Mouse (Mus musculus): ENCODE data around the gene Mical3. TPM values are rescaled to one million over a fixed set of nuclear protein-coding genes. Genes with fewer than 3 reads are reported as not detected.

The Mical3 gene
- polyA plus RNA-seq, 1 experiment from 2014 or later, result 20.0 TPM

- Histone ChIP-seq H3K27me3 (ENCODE audit: control insufficient read depth, insufficient read depth, low read length) (peaks cover 13% of the 10 kb centered on the region), H3K9me3 (ENCODE audit: control insufficient read depth, low read length) (no peaks in the 10 kb centered on the region)
These were observed 4.6 kb downstream of the Mical3 start for GRCm38 (mm10) chr6:121126202-121126601.

GRCm38 (mm10) chr6:121122739-121123241, 8.0 kb downstream of the Mical3 start:
- Histone ChIP-seq H3K4me3 (ENCODE audit: low read length) (no peak overlapping the region), H3K9ac (ENCODE audit: low read depth, low read length) (no peak overlapping the region), H3K27me3 (ENCODE audit: control insufficient read depth, insufficient read depth, low read length) (no peaks in the 10 kb centered on the region), H3K4me1 (ENCODE audit: control insufficient read depth, insufficient read depth, low read length) (0 out of 2 replicates have a peak, but pooled peaks cover 3% of the 10 kb centered on the region), H3K4me2 (replicated peaks; ENCODE audit: low read depth, low read length) (no peak overlapping the region), H3K27ac (ENCODE audit: low read depth, low read length) (no peak overlapping the region), H3K36me3 (ENCODE audit: control insufficient read depth, insufficient read depth, low read length) (no peaks in the 10 kb centered on the region), H3K9me3 (ENCODE audit: control insufficient read depth, low read length) (no peaks in the 10 kb centered on the region)
- ATAC-seq (ENCODE audit: low FRiP score, low TSS enrichment), result no peak
- WGBS, result 80% methylated on average over 5 of the region's 5 CpGs

More at GRCm38 (mm10) chr6:121126202-121126601, 4.6 kb downstream of the Mical3 start:
- Histone ChIP-seq H3K9ac (ENCODE audit: low read depth, low read length) (no peak overlapping the region), H3K4me3 (ENCODE audit: low read length) (no peak overlapping the region), H3K4me1 (ENCODE audit: control insufficient read depth, insufficient read depth, low read length) (peaks cover 6% of the 10 kb centered on the region; the same call in 1 of the 2 replicates), H3K27ac (ENCODE audit: low read depth, low read length) (no peak overlapping the region), H3K4me2 (replicated peaks; ENCODE audit: low read depth, low read length) (no peak overlapping the region), H3K36me3 (ENCODE audit: control insufficient read depth, insufficient read depth, low read length) (no peaks in the 10 kb centered on the region)
- no peak for ATAC-seq (ENCODE audit: low FRiP score, low TSS enrichment)
- WGBS, result 89% methylated on average over 5 of the region's 5 CpGs

GRCm38 (mm10) chr6:121120776-121121175, 10.0 kb downstream of the Mical3 start:
- Histone ChIP-seq H3K9ac (ENCODE audit: low read depth, low read length) (no peak overlapping the region), H3K4me2 (replicated peaks; ENCODE audit: low read depth, low read length) (no peak overlapping the region), H3K27ac (ENCODE audit: low read depth, low read length) (no peak overlapping the region), H3K36me3 (ENCODE audit: control insufficient read depth, insufficient read depth, low read length) (no peaks in the 10 kb centered on the region), H3K4me1 (ENCODE audit: control insufficient read depth, insufficient read depth, low read length) (0 out of 2 replicates have a peak, but pooled peaks cover 3% of the 10 kb centered on the region), H3K4me3 (ENCODE audit: low read length) (no peak overlapping the region), H3K9me3 (ENCODE audit: control insufficient read depth, low read length) (peaks cover 3% of the 10 kb centered on the region; the same call in 1 of the 2 replicates), H3K27me3 (ENCODE audit: control insufficient read depth, insufficient read depth, low read length) (no peaks in the 10 kb centered on the region)
- 22% methylated on average over 7 of the region's 7 CpGs for WGBS
- peak; percentile 44; the same call in 1 of the 2 replicates for ATAC-seq (ENCODE audit: low FRiP score, low TSS enrichment)

GRCm38 (mm10) chr6:121117971-121118755, 12.6 kb downstream of the Mical3 start:
- Histone ChIP-seq H3K27me3 (ENCODE audit: control insufficient read depth, insufficient read depth, low read length) (no peaks in the 10 kb centered on the region), H3K27ac (ENCODE audit: low read depth, low read length) (no peak overlapping the region), H3K4me1 (ENCODE audit: control insufficient read depth, insufficient read depth, low read length) (0 out of 2 replicates have a peak, but pooled peaks cover 3% of the 10 kb centered on the region), H3K9ac (ENCODE audit: low read depth, low read length) (no peak overlapping the region), H3K4me3 (ENCODE audit: low read length) (no peak overlapping the region), H3K9me3 (ENCODE audit: control insufficient read depth, low read length) (peaks cover 3% of the 10 kb centered on the region; the same call in 1 of the 2 replicates), H3K36me3 (ENCODE audit: control insufficient read depth, insufficient read depth, low read length) (no peaks in the 10 kb centered on the region), H3K4me2 (replicated peaks; ENCODE audit: low read depth, low read length) (no peak overlapping the region)
- WGBS, result 61% methylated on average over 15 of the region's 15 CpGs
- ATAC-seq (ENCODE audit: low FRiP score, low TSS enrichment), result no peak

DNA sequence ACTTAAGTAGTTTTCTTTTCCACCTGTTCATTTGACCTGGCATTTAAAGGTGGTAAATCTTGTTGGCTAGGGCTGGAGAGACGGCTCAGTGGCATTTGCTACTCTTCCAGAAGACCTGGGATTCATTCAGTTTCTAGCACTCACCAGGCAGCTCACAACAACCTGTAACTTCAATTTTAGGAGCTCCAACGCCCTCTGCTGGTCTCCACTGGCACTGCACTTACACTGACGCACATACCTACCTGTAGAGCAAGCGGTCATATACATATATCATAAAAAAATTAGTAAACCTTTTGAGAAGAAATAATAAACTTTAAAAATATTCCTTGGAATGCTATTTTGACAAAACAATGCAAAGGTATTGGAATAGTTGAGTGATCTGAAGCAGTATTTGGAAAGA, 13.7 kb downstream of the Mical3 start:
- H3K27ac ChIP-seq (ENCODE audit: low read depth, low read length), result no peak overlapping the region
- no peaks in the 10 kb centered on the region for H3K27me3 ChIP-seq (ENCODE audit: control insufficient read depth, insufficient read depth, low read length)
- H3K36me3 ChIP-seq (ENCODE audit: control insufficient read depth, insufficient read depth, low read length), result no peaks in the 10 kb centered on the region
- H3K9ac ChIP-seq (ENCODE audit: low read depth, low read length), result no peak overlapping the region
- peaks cover 3% of the 10 kb centered on the region; the same call in 1 of the 2 replicates for H3K9me3 ChIP-seq (ENCODE audit: control insufficient read depth, low read length)
- no peak overlapping the region for H3K4me2 ChIP-seq (replicated peaks; ENCODE audit: low read depth, low read length)
- ATAC-seq (ENCODE audit: low FRiP score, low TSS enrichment), result no peak
- no peak overlapping the region for H3K4me3 ChIP-seq (ENCODE audit: low read length)
- WGBS, result 66% methylated on average over 4 of the region's 4 CpGs
- H3K4me1 ChIP-seq (ENCODE audit: control insufficient read depth, insufficient read depth, low read length), result no peaks in the 10 kb centered on the region

GRCm38 (mm10) chr6:121116434-121116833, 14.4 kb downstream of the Mical3 start:
- peaks cover 3% of the 10 kb centered on the region; the same call in 1 of the 2 replicates for H3K9me3 ChIP-seq (ENCODE audit: control insufficient read depth, low read length)
- no peaks in the 10 kb centered on the region for H3K27me3 ChIP-seq (ENCODE audit: control insufficient read depth, insufficient read depth, low read length)

DNA sequence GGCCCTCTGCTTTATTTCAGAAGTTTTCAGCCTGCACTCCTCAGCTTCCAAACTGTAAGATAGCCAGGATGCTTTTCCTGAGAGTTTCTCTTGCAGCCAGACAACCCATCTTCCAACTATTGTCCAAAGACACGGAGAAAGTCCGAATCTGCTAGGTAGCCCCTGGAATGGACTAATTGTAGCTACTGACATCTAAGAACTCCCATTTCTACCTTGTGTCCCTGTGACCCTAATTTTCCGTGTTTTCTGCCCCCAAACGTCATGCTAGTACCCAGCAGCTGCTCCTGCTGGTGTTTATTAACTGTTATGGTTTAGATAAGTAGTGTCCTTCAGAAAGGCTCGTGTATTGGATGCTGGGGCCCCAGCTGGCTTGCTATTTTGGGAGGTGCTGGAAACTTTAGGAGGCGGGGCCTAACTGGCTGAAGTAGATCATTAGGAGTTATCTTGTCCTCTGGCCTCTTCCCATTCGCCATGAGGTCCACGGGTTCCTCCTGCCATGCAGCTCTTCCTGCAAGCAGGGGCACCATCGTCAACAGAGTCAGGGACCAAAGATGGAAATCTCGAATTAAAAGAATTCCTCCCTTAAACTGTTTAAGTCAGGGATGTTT, 19.2 kb downstream of the Mical3 start:
- H3K4me3 ChIP-seq (ENCODE audit: low read length), result no peak overlapping the region
- H3K27me3 ChIP-seq (ENCODE audit: control insufficient read depth, insufficient read depth, low read length), result no peaks in the 10 kb centered on the region
- no peak overlapping the region for H3K4me2 ChIP-seq (replicated peaks; ENCODE audit: low read depth, low read length)
- no peak overlapping the region for H3K9ac ChIP-seq (ENCODE audit: low read depth, low read length)
- H3K36me3 ChIP-seq (ENCODE audit: control insufficient read depth, insufficient read depth, low read length), result no peaks in the 10 kb centered on the region; the same call in 1 of the 2 replicates
- H3K9me3 ChIP-seq (ENCODE audit: control insufficient read depth, low read length), result no peaks in the 10 kb centered on the region
- no peak overlapping the region for H3K27ac ChIP-seq (ENCODE audit: low read depth, low read length)
- 0 out of 2 replicates have a peak, but pooled peaks cover 3% of the 10 kb centered on the region for H3K4me1 ChIP-seq (ENCODE audit: control insufficient read depth, insufficient read depth, low read length)
- ATAC-seq (ENCODE audit: low FRiP score, low TSS enrichment), result no peak
- whole genome bisulfite sequencing, result 61% methylated on average over 10 of the region's 10 CpGs

More at GRCm38 (mm10) chr6:121116434-121116833, 14.4 kb downstream of the Mical3 start:
- no peak for ATAC-seq (ENCODE audit: low FRiP score, low TSS enrichment)
- H3K36me3 ChIP-seq (ENCODE audit: control insufficient read depth, insufficient read depth, low read length), result no peaks in the 10 kb centered on the region
- no peak overlapping the region for H3K9ac ChIP-seq (ENCODE audit: low read depth, low read length)
- H3K4me2 ChIP-seq (replicated peaks; ENCODE audit: low read depth, low read length), result no peak overlapping the region
- no peaks in the 10 kb centered on the region for H3K4me1 ChIP-seq (ENCODE audit: control insufficient read depth, insufficient read depth, low read length)
- H3K27ac ChIP-seq (ENCODE audit: low read depth, low read length), result no peak overlapping the region
- H3K4me3 ChIP-seq (ENCODE audit: low read length), result no peak overlapping the region
- 26% methylated on average over 10 of the region's 10 CpGs for WGBS

DNA sequence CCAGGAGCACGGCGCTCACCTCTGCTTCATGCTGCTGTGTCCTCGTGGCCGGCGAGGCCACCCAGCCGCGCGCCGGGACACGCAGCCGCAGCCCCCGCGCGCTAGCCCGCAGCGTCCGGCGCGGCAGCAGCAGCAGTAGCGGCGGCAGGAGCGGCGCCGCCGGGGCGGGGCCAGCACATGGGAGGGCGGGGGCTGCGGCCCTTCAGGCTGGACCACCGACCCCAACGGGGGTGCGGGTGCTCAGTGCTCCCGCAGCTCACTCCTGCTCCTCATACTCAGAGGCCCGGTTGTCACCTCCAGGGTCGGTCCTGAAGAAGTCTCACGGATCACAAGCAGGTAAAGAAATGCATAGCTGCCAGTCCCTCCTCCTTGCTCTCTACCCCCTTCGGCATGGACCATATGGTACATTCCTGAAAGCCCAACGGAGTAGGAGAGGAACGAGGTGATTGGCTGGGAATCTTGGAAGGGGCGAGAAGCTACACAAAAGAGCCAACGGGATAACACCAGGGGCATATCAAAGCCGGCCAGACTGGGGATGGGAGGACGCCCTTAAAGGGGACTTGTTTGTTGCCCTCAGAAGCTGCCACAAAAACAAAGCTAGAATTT, 20.7 kb downstream of the Mical3 start:
- under 1% methylated on average over 33 of the region's 42 CpGs for WGBS
- peak overlapping the region; percentile 93 for H3K4me3 ChIP-seq (ENCODE audit: low read length)
- H3K9me3 ChIP-seq (ENCODE audit: control insufficient read depth, low read length), result no peaks in the 10 kb centered on the region
- H3K27me3 ChIP-seq (ENCODE audit: control insufficient read depth, insufficient read depth, low read length), result no peaks in the 10 kb centered on the region
- H3K4me2 ChIP-seq (replicated peaks; ENCODE audit: low read depth, low read length), result peak overlapping the region; percentile 94
- H3K4me1 ChIP-seq (ENCODE audit: control insufficient read depth, insufficient read depth, low read length), result peaks cover 9% of the 10 kb centered on the region; the same call in 1 of the 2 replicates
- no peaks in the 10 kb centered on the region; the same call in 1 of the 2 replicates for H3K36me3 ChIP-seq (ENCODE audit: control insufficient read depth, insufficient read depth, low read length)
- H3K27ac ChIP-seq (ENCODE audit: low read depth, low read length), result peak overlapping the region; percentile 82; the same call in 1 of the 2 replicates
- peak overlapping the region; percentile 94 for H3K9ac ChIP-seq (ENCODE audit: low read depth, low read length)
- peak; percentile 97 for ATAC-seq (ENCODE audit: low FRiP score, low TSS enrichment)
